Mouse (Mus musculus) central nervous system, embryonic 11.5 days (tissue): Measurements from ENCODE around the gene Slitrk1. TPM values are rescaled to one million over a fixed set of nuclear protein-coding genes. Genes with fewer than 3 reads are reported as not detected.

Source experiments
- polyA plus RNA-seq: library from polyadenylated mRNA; depleted of rRNA; stranded (reverse); fragments of >200 nt; gene quantifications from 2 replicates; pipeline ENCODE4 v1.2.3, GENCODE M21; 2012; rRNA removed

Slitrk1 gene
- 4.3 and 5.0 TPM in 2 replicates for polyA plus RNA-seq

DNA sequence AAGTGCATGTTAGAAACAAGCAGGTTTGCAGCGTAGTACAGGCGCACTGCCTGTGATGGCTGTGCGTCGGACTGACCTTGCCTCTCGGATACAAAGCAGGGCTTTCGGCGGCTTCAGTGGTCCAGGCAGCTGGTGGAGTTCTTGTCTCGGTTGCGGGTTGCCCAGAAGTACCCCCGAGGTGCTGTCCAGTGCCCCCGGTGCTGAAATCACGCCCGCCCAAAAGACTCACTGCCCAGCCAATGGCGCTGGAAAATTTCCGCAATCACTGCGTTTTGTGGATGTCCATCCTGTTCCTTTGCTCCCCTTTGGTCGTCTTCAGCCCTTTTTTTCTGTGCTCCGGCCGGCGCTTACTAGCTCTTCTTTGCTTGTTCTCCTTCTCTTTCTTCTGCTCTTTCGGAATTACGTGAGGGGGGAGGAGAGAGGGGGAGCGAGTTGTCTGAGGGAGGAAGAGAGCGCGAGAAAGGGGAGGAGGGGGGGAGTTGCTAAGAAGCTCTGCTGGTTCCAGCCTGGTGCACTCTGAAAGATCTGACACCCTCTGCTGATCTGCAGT is at the start of gene Slitrk1:
Gene Slitrk1, minus strand, starts transcription at position 445 of the 550 bp plus-strand sequence.

